Mouse (Mus musculus): Measurements from ENCODE around the gene Exoc3l4. TPM values are rescaled to one million over a fixed set of nuclear protein-coding genes. Genes with fewer than 3 reads are reported as not detected.

Gene Exoc3l4
- total RNA-seq, 1 experiment: 5.6 TPM

- no peak for DNase-seq (ENCODE audit: low read depth, low spot score)
Observed at GRCm38 (mm10) chr12:111471119-111471518, 54.3 kb downstream of the Exoc3l4 start.

GRCm38 (mm10) chr12:111471721-111472120 is 54.9 kb downstream of the Exoc3l4 start:
- H3K4me3 ChIP-seq (ENCODE audit: insufficient read depth in 1 of 2, low read depth in 1 of 2, low read length in 2 of 2, poor library complexity in 1 of 2, severe bottlenecking in 1 of 2): no peak overlapping the region
- no peaks in the 10 kb centered on the region for H3K9me3 ChIP-seq (ENCODE audit: control insufficient read depth, insufficient read depth, low read depth, low read length)
- no peak for DNase-seq (ENCODE audit: low read depth, low spot score)
- no peak for TF ChIP-seq HCFC1 (IDR thresholded peaks at IDR 0.05; ENCODE audit: borderline replicate concordance, insufficient read depth, low read length)
- TF ChIP-seq MAFK (IDR thresholded peaks at IDR 0.05; ENCODE audit: insufficient read depth, low read depth, low read length): no peak
- TF ChIP-seq ZC3H11A (IDR thresholded peaks at IDR 0.05; ENCODE audit: borderline replicate concordance, low read depth, low read length): no peak
- no peak for TF ChIP-seq CHD2 (IDR thresholded peaks at IDR 0.05; ENCODE audit: low read depth, low read length)
- TF ChIP-seq ZNF384 (IDR thresholded peaks at IDR 0.05; ENCODE audit: low read depth, low read length): no peak
- no peak overlapping the region for H3K27ac ChIP-seq (ENCODE audit: insufficient read depth, low read depth, low read length, poor library complexity, severe bottlenecking)
- no peaks in the 10 kb centered on the region for H3K36me3 ChIP-seq (ENCODE audit: control insufficient read depth, insufficient read depth, low read length, poor library complexity, severe bottlenecking)
- no peaks in the 10 kb centered on the region for H3K4me1 ChIP-seq (ENCODE audit: control insufficient read depth in 2 of 2, insufficient read depth in 2 of 2, low read length in 2 of 2, poor library complexity in 1 of 2)
- in situ Hi-C loops (cut with MboI; ENCODE audit: low sequenced_read_pairs in 2 of 2, unreplicated experiment in 2 of 2): no loop called here
- no peak overlapping the region for H3K9ac ChIP-seq (ENCODE audit: insufficient read depth, low read depth, low read length, poor library complexity, severe bottlenecking)

More at GRCm38 (mm10) chr12:111471119-111471518, 54.3 kb downstream of the Exoc3l4 start:
- no peak overlapping the region for H3K4me3 ChIP-seq (ENCODE audit: insufficient read depth in 1 of 2, low read depth in 1 of 2, low read length in 2 of 2, poor library complexity in 1 of 2, severe bottlenecking in 1 of 2)
- H3K9me3 ChIP-seq (ENCODE audit: control insufficient read depth, insufficient read depth, low read depth, low read length): no peaks in the 10 kb centered on the region
- H3K4me1 ChIP-seq (ENCODE audit: control insufficient read depth in 2 of 2, insufficient read depth in 2 of 2, low read length in 2 of 2, poor library complexity in 1 of 2): no peaks in the 10 kb centered on the region
- no peak overlapping the region for H3K9ac ChIP-seq (ENCODE audit: insufficient read depth, low read depth, low read length, poor library complexity, severe bottlenecking)
- in situ Hi-C loops (cut with MboI; ENCODE audit: low sequenced_read_pairs in 2 of 2, unreplicated experiment in 2 of 2): no loop called here
- TF ChIP-seq HCFC1 (IDR thresholded peaks at IDR 0.05; ENCODE audit: borderline replicate concordance, insufficient read depth, low read length) (no peak), ZNF384 (IDR thresholded peaks at IDR 0.05; ENCODE audit: low read depth, low read length) (no peak), ZC3H11A (IDR thresholded peaks at IDR 0.05; ENCODE audit: borderline replicate concordance, low read depth, low read length) (no peak), MAFK (IDR thresholded peaks at IDR 0.05; ENCODE audit: insufficient read depth, low read depth, low read length) (no peak), CHD2 (IDR thresholded peaks at IDR 0.05; ENCODE audit: low read depth, low read length) (no peak)
- no peak overlapping the region for H3K27ac ChIP-seq (ENCODE audit: insufficient read depth, low read depth, low read length, poor library complexity, severe bottlenecking)
- no peaks in the 10 kb centered on the region for H3K36me3 ChIP-seq (ENCODE audit: control insufficient read depth, insufficient read depth, low read length, poor library complexity, severe bottlenecking)

GRCm38 (mm10) chr12:111472886-111473285 is 56.1 kb downstream of the Exoc3l4 start:
- H3K4me1 ChIP-seq (ENCODE audit: control insufficient read depth in 2 of 2, insufficient read depth in 2 of 2, low read length in 2 of 2, poor library complexity in 1 of 2): no peaks in the 10 kb centered on the region
- H3K9me3 ChIP-seq (ENCODE audit: control insufficient read depth, insufficient read depth, low read depth, low read length): no peaks in the 10 kb centered on the region
- in situ Hi-C loops (cut with MboI; ENCODE audit: low sequenced_read_pairs in 2 of 2, unreplicated experiment in 2 of 2): no loop called here
- no peak for DNase-seq (ENCODE audit: low read depth, low spot score)
- no peak overlapping the region for H3K9ac ChIP-seq (ENCODE audit: insufficient read depth, low read depth, low read length, poor library complexity, severe bottlenecking)
- no peaks in the 10 kb centered on the region for H3K36me3 ChIP-seq (ENCODE audit: control insufficient read depth, insufficient read depth, low read length, poor library complexity, severe bottlenecking)
- H3K27ac ChIP-seq (ENCODE audit: insufficient read depth, low read depth, low read length, poor library complexity, severe bottlenecking): no peak overlapping the region
- no peak for TF ChIP-seq CHD2 (IDR thresholded peaks at IDR 0.05; ENCODE audit: low read depth, low read length)
- TF ChIP-seq ZNF384 (IDR thresholded peaks at IDR 0.05; ENCODE audit: low read depth, low read length): no peak
- TF ChIP-seq ZC3H11A (IDR thresholded peaks at IDR 0.05; ENCODE audit: borderline replicate concordance, low read depth, low read length): no peak
- no peak for TF ChIP-seq HCFC1 (IDR thresholded peaks at IDR 0.05; ENCODE audit: borderline replicate concordance, insufficient read depth, low read length)
- no peak for TF ChIP-seq MAFK (IDR thresholded peaks at IDR 0.05; ENCODE audit: insufficient read depth, low read depth, low read length)
- H3K4me3 ChIP-seq (ENCODE audit: insufficient read depth in 1 of 2, low read depth in 1 of 2, low read length in 2 of 2, poor library complexity in 1 of 2, severe bottlenecking in 1 of 2): no peak overlapping the region

GRCm38 (mm10) chr12:111474384-111474783 is 57.6 kb downstream of the Exoc3l4 start:
- H3K4me1 ChIP-seq (ENCODE audit: control insufficient read depth in 2 of 2, insufficient read depth in 2 of 2, low read length in 2 of 2, poor library complexity in 1 of 2): no peaks in the 10 kb centered on the region
- H3K9me3 ChIP-seq (ENCODE audit: control insufficient read depth, insufficient read depth, low read depth, low read length): no peaks in the 10 kb centered on the region
- DNase-seq (ENCODE audit: low read depth, low spot score): no peak
- in situ Hi-C loops (cut with MboI; ENCODE audit: low sequenced_read_pairs in 2 of 2, unreplicated experiment in 2 of 2): no loop called here
- no peak overlapping the region for H3K4me3 ChIP-seq (ENCODE audit: insufficient read depth in 1 of 2, low read depth in 1 of 2, low read length in 2 of 2, poor library complexity in 1 of 2, severe bottlenecking in 1 of 2)
- TF ChIP-seq ZC3H11A (IDR thresholded peaks at IDR 0.05; ENCODE audit: borderline replicate concordance, low read depth, low read length) (no peak), CHD2 (IDR thresholded peaks at IDR 0.05; ENCODE audit: low read depth, low read length) (no peak), HCFC1 (IDR thresholded peaks at IDR 0.05; ENCODE audit: borderline replicate concordance, insufficient read depth, low read length) (no peak), MAFK (IDR thresholded peaks at IDR 0.05; ENCODE audit: insufficient read depth, low read depth, low read length) (no peak), ZNF384 (IDR thresholded peaks at IDR 0.05; ENCODE audit: low read depth, low read length) (no peak)
- H3K9ac ChIP-seq (ENCODE audit: insufficient read depth, low read depth, low read length, poor library complexity, severe bottlenecking): no peak overlapping the region
- no peak overlapping the region for H3K27ac ChIP-seq (ENCODE audit: insufficient read depth, low read depth, low read length, poor library complexity, severe bottlenecking)
- no peaks in the 10 kb centered on the region for H3K36me3 ChIP-seq (ENCODE audit: control insufficient read depth, insufficient read depth, low read length, poor library complexity, severe bottlenecking)

Data from ES-E14 (cell line).